Mouse (Mus musculus) hindbrain, embryonic 12.5 days (tissue): ENCODE data around the gene Krt23. TPM values are rescaled to one million over a fixed set of nuclear protein-coding genes. Genes with fewer than 3 reads are reported as not detected.

Experiments
- ATAC-seq: fragments of 200-750 bp; cut with Nextera tagmentation; 2 replicates; pipeline ENCODE4 v1.8.0; 2017; ENCODE audit warnings: moderate TSS enrichment; ENCODE audit not compliant: low FRiP score
- H3K27ac ChIP-seq: fragments of 300-500 bp; sonication (generic); 2 replicates; pipeline ENCODE4 v1.5.1; 2016; ENCODE audit warnings: mild to moderate bottlenecking
- H3K27me3 ChIP-seq: fragments of 300-500 bp; sonication (generic); 2 replicates; pipeline ENCODE4 v1.6.1; 2016; ENCODE audit warnings: mild to moderate bottlenecking
- H3K36me3 ChIP-seq: fragments of 300-500 bp; sonication (generic); 2 replicates; pipeline ENCODE4 v1.6.1; 2016; ENCODE audit warnings: mild to moderate bottlenecking
- H3K4me1 ChIP-seq: fragments of 300-500 bp; sonication (generic); 2 replicates; pipeline ENCODE4 v1.6.1; 2016
- H3K4me2 ChIP-seq: fragments of 300-500 bp; sonication (generic); replicated peaks from 2 replicates; pipeline ENCODE4 v1.6.1; 2016; ENCODE audit warnings: mild to moderate bottlenecking
- H3K4me3 ChIP-seq: fragments of 300-500 bp; sonication (generic); 2 replicates; pipeline ENCODE4 v1.5.1; 2016; ENCODE audit warnings: mild to moderate bottlenecking
- H3K9ac ChIP-seq: fragments of 300-500 bp; sonication (generic); 2 replicates; pipeline ENCODE4 v1.6.1; 2016; ENCODE audit warnings: mild to moderate bottlenecking, moderate library complexity
- H3K9me3 ChIP-seq: fragments of 300-500 bp; sonication (generic); replicated peaks from 2 replicates; pipeline ENCODE4 v1.6.1; 2016; ENCODE audit warnings: mild to moderate bottlenecking
- WGBS: fragments of 180-500 bp; shearing (Covaris S2); methylation state at CpG from one replicate; pipeline ENCODE4 v1.1.7; 2016; 5-methylcytosine and 5-hydroxymethylcytosine counted together
- polyA plus RNA-seq: library from polyadenylated mRNA; unstranded; fragments of >200 nt; fragmentation: Nextera tagmentation; extraction: Ambion mirVana; gene quantifications from 2 replicates; pipeline ENCODE4 v1.2.1, GENCODE M21; 2016

Krt23 gene
- polyA plus RNA-seq, 1 experiment from 2014 or later, result 0.22 TPM

GRCm38 (mm10) chr11:99441220-99441619 lies 51.7 kb downstream of the Krt23 start:
- 69% methylated on average over 8 of the region's 8 CpGs for WGBS
- H3K4me3 ChIP-seq, result no peak overlapping the region
- no peak for ATAC-seq
- no peaks in the 10 kb centered on the region for H3K4me1 ChIP-seq
- H3K9ac ChIP-seq, result no peak overlapping the region
- H3K27ac ChIP-seq, result no peak overlapping the region
- no peaks in the 10 kb centered on the region for H3K9me3 ChIP-seq
- H3K27me3 ChIP-seq, result no peaks in the 10 kb centered on the region
- no peak overlapping the region for H3K4me2 ChIP-seq
- H3K36me3 ChIP-seq, result no peaks in the 10 kb centered on the region

- Histone ChIP-seq H3K36me3 (no peaks in the 10 kb centered on the region), H3K9me3 (no peaks in the 10 kb centered on the region), H3K4me2 (no peak overlapping the region), H3K9ac (no peak overlapping the region), H3K27ac (no peak overlapping the region), H3K27me3 (no peaks in the 10 kb centered on the region), H3K4me1 (no peaks in the 10 kb centered on the region), H3K4me3 (no peak overlapping the region)
- 72% methylated on average over 10 of the region's 10 CpGs for WGBS
- no peak for ATAC-seq
These were observed 53.5 kb downstream of the Krt23 start for GRCm38 (mm10) chr11:99439465-99439864.

- Histone ChIP-seq H3K4me2 (no peak within 1 kb of the TSS), H3K4me3 (no peak within 1 kb of the TSS), H3K27ac (no peak within 1 kb of the TSS), H3K36me3 (no peaks in the 10 kb centered on the region), H3K27me3 (no peaks in the 10 kb centered on the region), H3K9me3 (no peaks in the 10 kb centered on the region), H3K9ac (no peak within 1 kb of the TSS), H3K4me1 (no peaks in the 10 kb centered on the region)
- no peak for ATAC-seq
- 59% methylated on average over 10 of the region's 10 CpGs for WGBS
These were observed 55.0 kb downstream of the Krt23 start, which contains the start of gene Krt20 for GRCm38 (mm10) chr11:99437972-99438371. TSS of gene Krt20 (minus strand) at chr11:99438150.

- no peak for ATAC-seq
- Histone ChIP-seq H3K27me3 (no peaks in the 10 kb centered on the region), H3K4me2 (no peak overlapping the region), H3K4me3 (no peak overlapping the region), H3K36me3 (no peaks in the 10 kb centered on the region), H3K4me1 (no peaks in the 10 kb centered on the region), H3K9ac (no peak overlapping the region), H3K27ac (no peak overlapping the region), H3K9me3 (no peaks in the 10 kb centered on the region)
- WGBS, result 83% methylated on average over 4 of the region's 4 CpGs
These were observed 56.3 kb downstream of the Krt23 start for GRCm38 (mm10) chr11:99436625-99437024.

- H3K27ac ChIP-seq, result no peak overlapping the region
- no peaks in the 10 kb centered on the region for H3K27me3 ChIP-seq
- 41% methylated on average over 12 of the region's 12 CpGs for WGBS
- H3K9ac ChIP-seq, result no peak overlapping the region
- peaks cover 5% of the 10 kb centered on the region; the same call in 1 of the 2 replicates for H3K4me1 ChIP-seq
- no peak overlapping the region for H3K4me2 ChIP-seq
- no peak overlapping the region for H3K4me3 ChIP-seq
- H3K36me3 ChIP-seq, result no peaks in the 10 kb centered on the region
- no peak for ATAC-seq
- H3K9me3 ChIP-seq, result no peaks in the 10 kb centered on the region
These were observed 62.3 kb downstream of the Krt23 start for GRCm38 (mm10) chr11:99430670-99431069.

Other genes starting within 250 kb of the Krt23 start
- 0.98 and 1.5 TPM in 2 replicates for gene Krt222, start 249.1 kb downstream of the Krt23 start, polyA plus RNA-seq
- gene Krt24, start 207.9 kb downstream of the Krt23 start, polyA plus RNA-seq, result not detected in 2 replicates
- not detected in 2 replicates for gene Krt25, start 170.2 kb downstream of the Krt23 start, polyA plus RNA-seq
- gene Krt26, start 155.2 kb downstream of the Krt23 start, polyA plus RNA-seq, result 0.27 and 0.30 TPM in 2 replicates
- gene Krt27, start 142.0 kb downstream of the Krt23 start, polyA plus RNA-seq, result not detected in 2 replicates
- 0.21 and 0.27 TPM in 2 replicates for gene Krt28, start 118.2 kb downstream of the Krt23 start, polyA plus RNA-seq
- 32.7 and 39.8 TPM in 2 replicates for gene Krt10, start 103.8 kb downstream of the Krt23 start, polyA plus RNA-seq
- 0.12 TPM in 1 of 2 replicates, not detected in the other for gene Krt12, start 70.9 kb downstream of the Krt23 start, polyA plus RNA-seq
- 0.35 TPM in 2 replicates for gene Krt20, start 55.0 kb downstream of the Krt23 start, polyA plus RNA-seq
- gene Krt39, start 28.2 kb upstream of the Krt23 start, polyA plus RNA-seq, result not detected in 2 replicates
- not detected in 2 replicates for gene Krt40, start 50.0 kb upstream of the Krt23 start, polyA plus RNA-seq
- not detected in 2 replicates for gene Krtap3-3, start 57.7 kb upstream of the Krt23 start, polyA plus RNA-seq
- not detected in 2 replicates for gene Krtap3-2, start 63.7 kb upstream of the Krt23 start, polyA plus RNA-seq
- gene Gm11939, start 66.3 kb upstream of the Krt23 start, polyA plus RNA-seq, result not detected in 2 replicates
- gene Krtap3-1, start 73.5 kb upstream of the Krt23 start, polyA plus RNA-seq, result not detected in 2 replicates
- gene Krtap1-5, start 87.9 kb upstream of the Krt23 start, polyA plus RNA-seq, result not detected in 2 replicates
- not detected in 2 replicates for gene Krtap1-4, start 90.5 kb upstream of the Krt23 start, polyA plus RNA-seq
- gene Krtap1-3, start 98.2 kb upstream of the Krt23 start, polyA plus RNA-seq, result not detected in 2 replicates
- not detected in 2 replicates for gene Krtap9-3, start 105.0 kb upstream of the Krt23 start, polyA plus RNA-seq
- not detected in 2 replicates for gene Gm11938, start 110.2 kb upstream of the Krt23 start, polyA plus RNA-seq
- not detected in 2 replicates for gene Gm11937, start 117.1 kb upstream of the Krt23 start, polyA plus RNA-seq
- gene Krtap2-4, start 121.7 kb upstream of the Krt23 start, polyA plus RNA-seq, result not detected in 2 replicates
- not detected in 2 replicates for gene Gm11562, start 127.3 kb upstream of the Krt23 start, polyA plus RNA-seq
- not detected in 2 replicates for gene Krtap4-1, start 135.1 kb upstream of the Krt23 start, polyA plus RNA-seq
- not detected in 2 replicates for gene Krtap4-2, start 141.9 kb upstream of the Krt23 start, polyA plus RNA-seq
- gene Krtap4-7, start 151.0 kb upstream of the Krt23 start, polyA plus RNA-seq, result not detected in 2 replicates
- gene Gm11555, start 157.1 kb upstream of the Krt23 start, polyA plus RNA-seq, result not detected in 2 replicates
- not detected in 2 replicates for gene Gm11563, start 165.8 kb upstream of the Krt23 start, polyA plus RNA-seq
- gene Krtap4-6, start 172.8 kb upstream of the Krt23 start, polyA plus RNA-seq, result not detected in 2 replicates
- not detected in 2 replicates for gene Gm14190, start 197.6 kb upstream of the Krt23 start, polyA plus RNA-seq
- not detected in 2 replicates for gene Gm14180, start 241.2 kb upstream of the Krt23 start, polyA plus RNA-seq